Mouse (Mus musculus) forebrain, postnatal 0 days (tissue): ENCODE data around the gene Rbm14. TPM values are rescaled to one million over a fixed set of nuclear protein-coding genes. Genes with fewer than 3 reads are reported as not detected.

Source experiments
- ATAC-seq: fragments of 200-750 bp; cut with Nextera tagmentation; 2 replicates; pipeline ENCODE4 v1.8.0; 2017; ENCODE audit warnings: mild to moderate bottlenecking, moderate library complexity
- DNase-seq: peaks from one replicate; pipeline ENCODE4 v3.0.0-alpha.2; 2015
- H3K27ac ChIP-seq: fragments of 300-500 bp; sonication (generic); 2 replicates; pipeline ENCODE4 v1.5.1; 2014; ENCODE audit warnings: low read depth, mild to moderate bottlenecking, antibody characterized with exemption, low read length, moderate library complexity, mixed read lengths
- H3K27me3 ChIP-seq: fragments of 300-500 bp; sonication (generic); 2 replicates; pipeline ENCODE4 v1.6.1; 2014; ENCODE audit warnings: mild to moderate bottlenecking, low read length, mixed read lengths; ENCODE audit not compliant: insufficient read depth
- H3K36me3 ChIP-seq: fragments of 300-500 bp; sonication (generic); 2 replicates; pipeline ENCODE4 v1.6.1; 2014; ENCODE audit warnings: mild to moderate bottlenecking, moderate library complexity; ENCODE audit not compliant: insufficient read depth
- H3K4me1 ChIP-seq: fragments of 300-500 bp; sonication (generic); 2 replicates; pipeline ENCODE4 v1.6.1; 2014; ENCODE audit warnings: antibody characterized with exemption; ENCODE audit not compliant: insufficient read depth
- H3K4me2 ChIP-seq: fragments of 300-500 bp; sonication (generic); 2 replicates; pipeline ENCODE4 v1.6.1; 2014; ENCODE audit warnings: low read depth, mild to moderate bottlenecking, moderate library complexity
- H3K4me3 ChIP-seq: fragments of 300-500 bp; sonication (generic); 2 replicates; pipeline ENCODE4 v1.5.1; 2014; ENCODE audit warnings: low read depth, low read length, mixed read lengths
- H3K9ac ChIP-seq: fragments of 300-500 bp; sonication (generic); 2 replicates; pipeline ENCODE4 v1.6.1; 2014; ENCODE audit warnings: mild to moderate bottlenecking
- H3K9me3 ChIP-seq: fragments of 300-500 bp; sonication (generic); 2 replicates; pipeline ENCODE4 v1.6.1; 2016; ENCODE audit warnings: low read length
- CTCF ChIP-seq: sonication (generic); IDR thresholded peaks from 2 replicates; pipeline ENCODE4 v1.5.1; 2016; ENCODE audit warnings: antibody characterized with exemption, control low read depth, low read depth
- WGBS: fragments of 180-500 bp; shearing (Covaris S2); extraction: QIAGEN DNeasy Blood & Tissue Kit; methylation state at CpG from one replicate; pipeline ENCODE4 v1.1.7; 2014; 5-methylcytosine and 5-hydroxymethylcytosine counted together
- polyA plus RNA-seq: library from polyadenylated mRNA; unstranded; fragments of >200 nt; fragmentation: Nextera tagmentation; extraction: Ambion mirVana; gene quantifications from 2 replicates; pipeline ENCODE4 v1.2.1, GENCODE M21; 2015
- total RNA-seq: library from RNA; depleted of rRNA; stranded (reverse); fragments of >200 nt; gene quantifications from 2 replicates; pipeline ENCODE4 v1.2.3, GENCODE M21; 2014

Gene Rbm14
- total and polyA plus RNA-seq, 2 experiments from 2014 or later = 30.9 to 45.9 TPM

DNA sequence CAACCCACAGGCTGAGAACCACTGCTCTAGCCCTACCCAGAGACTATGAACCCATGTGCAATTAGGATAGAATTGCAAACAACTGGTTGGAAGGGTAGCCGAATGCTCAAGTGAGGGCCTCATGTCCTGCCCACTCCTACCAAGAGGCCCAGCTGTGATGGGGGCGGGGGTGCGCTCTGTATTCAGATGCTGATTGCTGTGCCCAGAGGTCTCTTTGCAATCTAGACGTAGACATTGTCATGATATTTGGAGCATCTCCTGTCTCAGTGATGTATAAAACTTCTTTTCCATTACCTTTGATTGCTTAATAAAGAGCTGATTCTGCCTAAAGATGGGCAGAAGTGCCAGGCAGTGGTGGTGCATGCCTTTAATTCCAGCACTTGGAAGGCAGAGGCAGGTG, 38.4 kb upstream of the Rbm14 start:
- 74% methylated on average over 4 of the region's 4 CpGs for WGBS
- H3K4me2 ChIP-seq = no peak overlapping the region
- peaks cover 4% of the 10 kb centered on the region; the same call in 1 of the 2 replicates for H3K4me1 ChIP-seq
- DNase-seq (no peak), ATAC-seq (no peak)
- H3K9me3 ChIP-seq = no peaks in the 10 kb centered on the region
- H3K27ac ChIP-seq = no peak overlapping the region
- no peak overlapping the region for H3K4me3 ChIP-seq
- no peaks in the 10 kb centered on the region for H3K27me3 ChIP-seq
- TF ChIP-seq CTCF = no peak
- no peak overlapping the region for H3K9ac ChIP-seq
- no peaks in the 10 kb centered on the region for H3K36me3 ChIP-seq

GRCm38 (mm10) chr19:4847490-4847889, 36.1 kb upstream of the Rbm14 start:
- 34% methylated on average over 7 of the region's 7 CpGs for WGBS
- peak; percentile 59 for TF ChIP-seq CTCF

DNA sequence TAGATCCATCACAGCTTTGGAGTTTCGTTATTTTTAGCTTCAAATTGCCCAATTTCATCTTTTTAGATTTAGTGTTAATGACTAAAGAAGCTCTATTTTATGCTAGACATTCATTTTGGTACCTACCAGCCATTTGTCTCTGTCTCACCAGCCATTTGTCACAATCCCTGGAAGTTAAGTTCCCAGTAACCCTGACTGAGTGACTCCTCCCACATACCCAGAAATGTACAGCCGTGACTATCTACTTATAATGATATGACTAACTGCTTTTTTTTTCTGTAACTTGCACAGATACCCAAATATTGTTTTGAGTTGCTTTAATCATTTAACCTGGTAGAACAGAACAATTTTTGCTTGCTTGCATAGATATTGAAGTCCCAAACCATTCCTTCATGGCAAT, 34.4 kb upstream of the Rbm14 start:
- H3K27me3 ChIP-seq = no peaks in the 10 kb centered on the region
- no peak overlapping the region for H3K4me2 ChIP-seq
- 74% methylated on average over 2 of the region's 2 CpGs for WGBS
- H3K36me3 ChIP-seq = no peaks in the 10 kb centered on the region
- no peaks in the 10 kb centered on the region for H3K9me3 ChIP-seq
- H3K9ac ChIP-seq = no peak overlapping the region
- no peak overlapping the region for H3K27ac ChIP-seq
- no peak overlapping the region for H3K4me3 ChIP-seq
- no peak for TF ChIP-seq CTCF
- no peaks in the 10 kb centered on the region for H3K4me1 ChIP-seq
- no peak for DNase-seq
- ATAC-seq = no peak

More at GRCm38 (mm10) chr19:4847490-4847889, 36.1 kb upstream of the Rbm14 start:
- Histone ChIP-seq H3K4me1 (no peaks in the 10 kb centered on the region), H3K27ac (no peak overlapping the region), H3K9ac (no peak overlapping the region), H3K36me3 (no peaks in the 10 kb centered on the region), H3K9me3 (no peaks in the 10 kb centered on the region), H3K27me3 (no peaks in the 10 kb centered on the region), H3K4me2 (no peak overlapping the region), H3K4me3 (no peak overlapping the region)
- DNase-seq = peak; percentile 14
- ATAC-seq = no peak

DNA sequence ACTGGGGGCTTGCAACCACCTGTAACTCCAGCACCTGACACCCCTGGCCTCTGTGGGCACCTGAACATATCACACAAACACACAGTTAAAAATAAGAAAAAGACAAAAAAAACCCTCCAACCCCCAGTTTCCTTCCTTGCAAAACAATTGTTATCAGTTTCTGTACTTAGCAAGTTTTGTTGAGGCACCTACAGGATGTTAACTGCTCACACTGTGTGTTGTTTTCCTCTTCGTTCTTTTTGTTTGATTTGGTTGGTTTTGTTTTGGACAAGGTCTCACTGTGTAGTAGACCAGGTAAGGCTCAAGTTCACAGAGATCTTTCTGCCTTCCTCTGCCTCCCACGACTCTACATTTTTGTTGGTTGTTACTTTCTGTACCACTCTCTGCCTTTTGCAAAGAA, 31.2 kb upstream of the Rbm14 start:
- H3K27ac ChIP-seq = no peak overlapping the region
- DNase-seq = no peak
- H3K27me3 ChIP-seq = peaks cover 7% of the 10 kb centered on the region; the same call in 1 of the 2 replicates
- TF ChIP-seq CTCF = no peak
- H3K9ac ChIP-seq = no peak overlapping the region
- no peak for ATAC-seq
- no peaks in the 10 kb centered on the region for H3K9me3 ChIP-seq
- WGBS = 76% methylated on average over 2 of the region's 2 CpGs
- H3K4me3 ChIP-seq = no peak overlapping the region
- H3K4me1 ChIP-seq = 0 out of 2 replicates have a peak, but pooled peaks cover 8% of the 10 kb centered on the region
- H3K36me3 ChIP-seq = no peaks in the 10 kb centered on the region
- H3K4me2 ChIP-seq = no peak overlapping the region

GRCm38 (mm10) chr19:4840848-4841247, 29.4 kb upstream of the Rbm14 start:
- Histone ChIP-seq H3K27me3 (peaks cover 7% of the 10 kb centered on the region; the same call in 1 of the 2 replicates), H3K36me3 (no peaks in the 10 kb centered on the region), H3K4me2 (no peak overlapping the region), H3K27ac (no peak overlapping the region), H3K9ac (no peak overlapping the region), H3K4me3 (no peak overlapping the region), H3K4me1 (0 out of 2 replicates have a peak, but pooled peaks cover 8% of the 10 kb centered on the region), H3K9me3 (no peaks in the 10 kb centered on the region)
- TF ChIP-seq CTCF = no peak
- DNase-seq = no peak
- no peak for ATAC-seq
- 87% methylated on average over 9 of the region's 9 CpGs for WGBS

GRCm38 (mm10) chr19:4839149-4839548, 27.7 kb upstream of the Rbm14 start, which contains the start of the genes Ccs and Ccdc87:
TSS of gene Ccs (minus strand) at chr19:4839332.
TSS of gene Ccdc87 (plus strand) at chr19:4839366.
- peak; percentile 93 for DNase-seq
- TF ChIP-seq CTCF = peak; percentile 31; the same call in 1 of the 2 replicates
- no peaks in the 10 kb centered on the region for H3K9me3 ChIP-seq
- peak within 1 kb of the TSS; percentile 57 for H3K4me3 ChIP-seq
- peaks cover 7% of the 10 kb centered on the region; the same call in 1 of the 2 replicates for H3K27me3 ChIP-seq
- peak; percentile 99 for ATAC-seq
- no peak within 1 kb of the TSS for H3K27ac ChIP-seq
- H3K36me3 ChIP-seq = no peaks in the 10 kb centered on the region
- peak within 1 kb of the TSS; percentile 56 for H3K9ac ChIP-seq
- under 1% methylated on average over 25 of the region's 25 CpGs for WGBS
- peak within 1 kb of the TSS; percentile 96 for H3K4me2 ChIP-seq
- 0 out of 2 replicates have a peak, but pooled peaks cover 8% of the 10 kb centered on the region for H3K4me1 ChIP-seq

GRCm38 (mm10) chr19:4838526-4839140, 27.2 kb upstream of the Rbm14 start:
- Histone ChIP-seq H3K4me3 (peak overlapping the region; percentile 57), H3K9ac (peak overlapping the region; percentile 56), H3K27ac (no peak overlapping the region), H3K36me3 (no peaks in the 10 kb centered on the region), H3K4me2 (peak overlapping the region; percentile 96), H3K9me3 (no peaks in the 10 kb centered on the region), H3K4me1 (0 out of 2 replicates have a peak, but pooled peaks cover 8% of the 10 kb centered on the region), H3K27me3 (peaks cover 7% of the 10 kb centered on the region; the same call in 1 of the 2 replicates)
- ATAC-seq (no peak), DNase-seq (no peak)
- 28% methylated on average over 10 of the region's 10 CpGs for WGBS
- no peak for TF ChIP-seq CTCF
